Mouse (Mus musculus) midbrain, postnatal 0 days (tissue): ENCODE data around the gene Ybx2. TPM values are rescaled to one million over a fixed set of nuclear protein-coding genes. Genes with fewer than 3 reads are reported as not detected.
A peak's percentile ranks its signal among the peaks of the same experiment; 100 is the strongest.
"Not testable (repeated sequence)": the region's sequence is repeated elsewhere in the genome, so short reads cannot be mapped to it uniquely, and the experiment has no call there.

ENCODE experiments used
- ATAC-seq: fragments of 200-750 bp; cut with Nextera tagmentation; 2 replicates; pipeline ENCODE4 v1.8.0; 2017; ENCODE audit warnings: moderate number of reproducible peaks, mild to moderate bottlenecking, moderate TSS enrichment, moderate library complexity; ENCODE audit not compliant: low FRiP score
- DNase-seq: peaks from one replicate; pipeline ENCODE4 v3.0.0-alpha.2; 2015; ENCODE audit warnings: low spot score
- H3K27ac ChIP-seq: fragments of 300-500 bp; sonication (generic); 2 replicates; pipeline ENCODE4 v1.5.1; 2014; ENCODE audit warnings: low read depth, mild to moderate bottlenecking, low read length, mixed read lengths
- H3K27me3 ChIP-seq: fragments of 300-500 bp; sonication (generic); 2 replicates; pipeline ENCODE4 v1.6.1; 2014; ENCODE audit warnings: low read length, control low read depth, mixed read lengths; ENCODE audit not compliant: insufficient read depth
- H3K36me3 ChIP-seq: fragments of 300-500 bp; sonication (generic); 2 replicates; pipeline ENCODE4 v1.6.1; 2014; ENCODE audit warnings: low read length, control low read depth, mixed read lengths; ENCODE audit not compliant: insufficient read depth
- H3K4me1 ChIP-seq: fragments of 300-500 bp; sonication (generic); 2 replicates; pipeline ENCODE4 v1.6.1; 2014; ENCODE audit warnings: mild to moderate bottlenecking, control low read depth, antibody characterized with exemption, low read length, mixed read lengths; ENCODE audit not compliant: insufficient read depth
- H3K4me2 ChIP-seq: fragments of 300-500 bp; sonication (generic); 2 replicates; pipeline ENCODE4 v1.6.1; 2014; ENCODE audit warnings: low read depth, mild to moderate bottlenecking, low read length, mixed read lengths; ENCODE audit not compliant: poor library complexity, severe bottlenecking
- H3K4me3 ChIP-seq: fragments of 300-500 bp; sonication (generic); 2 replicates; pipeline ENCODE4 v1.5.1; 2014; ENCODE audit warnings: low read depth, mild to moderate bottlenecking, low read length, moderate library complexity
- H3K9ac ChIP-seq: fragments of 300-500 bp; sonication (generic); replicated peaks from 2 replicates; pipeline ENCODE4 v1.6.1; 2014; ENCODE audit warnings: mild to moderate bottlenecking, low read length, moderate library complexity, mixed read lengths; ENCODE audit not compliant: poor library complexity, severe bottlenecking
- H3K9me3 ChIP-seq: fragments of 300-500 bp; sonication (generic); 2 replicates; pipeline ENCODE4 v1.6.1; 2016; ENCODE audit warnings: low read length, control low read depth
- CTCF ChIP-seq: IDR thresholded peaks from 2 replicates; pipeline ENCODE4 v1.5.1; 2016; ENCODE audit warnings: antibody characterized with exemption, mild to moderate bottlenecking
- WGBS: fragments of 180-500 bp; shearing (Covaris S2); extraction: QIAGEN DNeasy Blood & Tissue Kit; methylation state at CpG from one replicate; pipeline ENCODE4 v1.1.7; 2014; 5-methylcytosine and 5-hydroxymethylcytosine counted together
- polyA plus RNA-seq: library from polyadenylated mRNA; unstranded; fragments of >200 nt; fragmentation: Nextera tagmentation; extraction: Ambion mirVana; gene quantifications from 2 replicates; pipeline ENCODE4 v1.2.1, GENCODE M21; 2015
- total RNA-seq: library from RNA; depleted of rRNA; stranded (reverse); fragments of >200 nt; gene quantifications from 2 replicates; pipeline ENCODE4 v1.2.3, GENCODE M21; 2014

Ybx2 gene
- total and polyA plus RNA-seq, 2 experiments from 2014 or later: 4.2 to 5.0 TPM

GRCm38 (mm10) chr11:69921114-69922011 lies 14.2 kb upstream of the Ybx2 start, which contains the start of gene Eif5a:
Gene Eif5a, minus strand, starts transcription at chr11:69921958.
- under 1% methylated on average over 77 of the region's 78 CpGs for whole genome bisulfite sequencing
- TF ChIP-seq CTCF: peak; percentile 83

GRCm38 (mm10) chr11:69922012-69922756 lies 13.4 kb upstream of the Ybx2 start:
- Histone ChIP-seq H3K9me3 (no peaks in the 10 kb centered on the region), H3K9ac (no peak overlapping the region; the same call in 1 of the 2 replicates), H3K4me1 (peaks cover 5% of the 10 kb centered on the region), H3K4me3 (peak overlapping the region; percentile 44), H3K36me3 (peaks cover 11% of the 10 kb centered on the region), H3K27ac (peak overlapping the region; percentile 84), H3K4me2 (peak overlapping the region; percentile 51), H3K27me3 (no peaks in the 10 kb centered on the region)
- DNase-seq (no peak), ATAC-seq (no peak)
- 1% methylated on average over 12 of the region's 12 CpGs for WGBS
- no peak; the same call in 1 of the 2 replicates for TF ChIP-seq CTCF

More at GRCm38 (mm10) chr11:69921114-69922011, 14.2 kb upstream of the Ybx2 start, which contains the start of gene Eif5a:
- H3K9me3 ChIP-seq: no peaks in the 10 kb centered on the region
- ATAC-seq (peak; percentile 98), DNase-seq (peak; percentile 100)
- H3K4me1 ChIP-seq: peaks cover 5% of the 10 kb centered on the region
- H3K4me2 ChIP-seq: peak within 1 kb of the TSS; percentile 98
- peak within 1 kb of the TSS; percentile 98 for H3K9ac ChIP-seq
- H3K4me3 ChIP-seq: peak within 1 kb of the TSS; percentile 88
- no peaks in the 10 kb centered on the region for H3K27me3 ChIP-seq
- H3K36me3 ChIP-seq: peaks cover 14% of the 10 kb centered on the region
- H3K27ac ChIP-seq: peak within 1 kb of the TSS; percentile 94

GRCm38 (mm10) chr11:69922796-69923195 lies 12.8 kb upstream of the Ybx2 start:
- Histone ChIP-seq H3K27ac (0 out of 2 replicates have a peak overlapping the region, but pooled peaks have one; percentile 84), H3K4me2 (no peak overlapping the region), H3K4me3 (no peak overlapping the region; the same call in 1 of the 2 replicates), H3K4me1 (peaks cover 5% of the 10 kb centered on the region), H3K9ac (no peak overlapping the region), H3K36me3 (peaks cover 6% of the 10 kb centered on the region), H3K9me3 (no peaks in the 10 kb centered on the region), H3K27me3 (no peaks in the 10 kb centered on the region)
- TF ChIP-seq CTCF: no peak
- ATAC-seq (no peak), DNase-seq (no peak)
- WGBS: 69% methylated on average over 3 of the region's 3 CpGs

- Histone ChIP-seq H3K27ac (no peak overlapping the region), H3K9ac (no peak overlapping the region), H3K4me2 (no peak overlapping the region), H3K36me3 (no peaks in the 10 kb centered on the region), H3K27me3 (no peaks in the 10 kb centered on the region), H3K4me1 (no peaks in the 10 kb centered on the region), H3K9me3 (no peaks in the 10 kb centered on the region), H3K4me3 (no peak overlapping the region)
- DNase-seq (no peak), ATAC-seq (no peak)
- TF ChIP-seq CTCF: peak; percentile 17; the same call in 1 of the 2 replicates
- WGBS: 92% methylated on average over 2 of the region's 2 CpGs
These were observed 8.1 kb upstream of the Ybx2 start for GRCm38 (mm10) chr11:69927501-69927900.

- no peak overlapping the region for H3K27ac ChIP-seq
These were observed 5.9 kb upstream of the Ybx2 start for GRCm38 (mm10) chr11:69929712-69930111.

GRCm38 (mm10) chr11:69930176-69930575 lies 5.4 kb upstream of the Ybx2 start:
- H3K9me3 ChIP-seq, H3K36me3 ChIP-seq, H3K4me3 ChIP-seq, H3K27ac ChIP-seq, H3K27me3 ChIP-seq, H3K4me1 ChIP-seq, DNase-seq, ATAC-seq, H3K9ac ChIP-seq, H3K4me2 ChIP-seq: not testable (repeated sequence)
- 89% methylated on average over 8 of the region's 8 CpGs for WGBS

More at GRCm38 (mm10) chr11:69929712-69930111, 5.9 kb upstream of the Ybx2 start:
- ATAC-seq (no peak), DNase-seq (no peak)
- Histone ChIP-seq H3K9ac (no peak overlapping the region), H3K36me3 (no peaks in the 10 kb centered on the region), H3K4me2 (no peak overlapping the region), H3K9me3 (no peaks in the 10 kb centered on the region), H3K4me3 (no peak overlapping the region), H3K4me1 (no peaks in the 10 kb centered on the region), H3K27me3 (no peaks in the 10 kb centered on the region)
- no peak for TF ChIP-seq CTCF
- WGBS: 83% methylated on average over 4 of the region's 4 CpGs
